Mouse (Mus musculus) cerebellum, adult 2 months (tissue): ENCODE measurements around the gene Nmbr.

Source experiments
- CTCF ChIP-seq: fragments of 200-500 bp; IDR thresholded peaks from 2 replicates; pipeline ENCODE4 v1.5.1; 2011; ENCODE audit warnings: low read depth, mild to moderate bottlenecking, control low read depth, low read length, moderate library complexity, borderline replicate concordance; ENCODE audit not compliant: insufficient read depth
- POLR2A ChIP-seq: fragments of 200-500 bp; IDR thresholded peaks from 2 replicates; pipeline ENCODE4 v1.6.1; 2011; ENCODE audit warnings: low read length, control low read depth, borderline replicate concordance; ENCODE audit not compliant: insufficient read depth

DNA sequence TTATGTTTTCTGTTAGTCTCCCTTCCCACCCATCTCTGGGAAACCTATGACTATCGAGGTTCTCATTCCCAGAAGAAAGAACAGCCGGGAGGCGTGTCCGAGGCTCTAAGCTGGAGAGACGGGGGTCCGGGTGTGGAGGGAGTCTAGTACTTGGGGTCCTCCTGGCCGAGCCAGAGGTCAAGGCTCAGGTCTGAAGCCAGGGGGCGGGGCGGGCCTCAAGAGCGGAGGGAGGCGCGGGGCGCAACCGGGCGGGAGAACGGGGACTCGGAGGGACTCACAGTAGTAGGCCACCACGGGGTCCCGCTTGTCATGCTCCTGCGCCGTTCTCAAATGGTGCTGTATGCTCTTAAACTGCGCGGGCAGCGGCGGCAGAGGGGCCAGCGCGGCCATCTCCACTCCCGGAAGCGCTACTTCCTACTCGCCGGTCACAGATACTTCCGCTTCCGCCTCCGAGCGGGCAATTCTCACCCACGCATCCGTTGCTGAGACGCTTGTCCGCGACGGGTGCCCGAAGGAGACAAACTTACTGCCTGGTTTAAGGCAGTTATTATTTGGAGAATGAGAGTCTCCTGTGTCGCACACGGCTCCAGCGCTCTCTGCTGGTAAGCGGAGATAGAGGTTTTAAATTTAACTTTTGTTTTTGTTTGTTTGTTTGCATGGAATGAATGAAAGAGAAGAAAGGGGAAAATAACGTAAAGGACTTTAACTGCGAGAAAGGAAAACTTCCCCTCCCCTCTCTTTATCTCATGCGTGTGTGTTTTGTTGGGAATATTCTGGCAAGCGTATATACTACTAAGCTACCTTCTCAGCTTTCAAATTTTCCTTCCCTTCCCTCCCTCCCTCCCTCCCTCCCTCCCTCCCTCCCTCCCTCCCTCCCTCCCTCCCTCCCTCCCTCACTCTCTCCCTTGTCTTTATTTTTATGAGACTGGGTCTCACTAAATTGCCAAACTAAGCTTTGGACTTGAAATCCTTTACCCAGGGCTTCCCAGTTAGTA is at the start of gene Nmbr, which contains the start of gene Vta1:
- TF ChIP-seq CTCF (peak; percentile 67), POLR2A (peak; percentile 57; the same call in 1 of the 2 replicates)
